Mouse (Mus musculus): ENCODE measurements around the gene Lemd2. TPM values are rescaled to one million over a fixed set of nuclear protein-coding genes. Genes with fewer than 3 reads are reported as not detected.
A peak's percentile ranks its signal among the peaks of the same experiment; 100 is the strongest.

Gene Lemd2
- polyA plus RNA-seq, 1 experiment: 48.4 TPM

- WGBS: 91% methylated on average over 6 of the region's 6 CpGs
- Histone ChIP-seq H3K36me3 (ENCODE audit: control insufficient read depth, insufficient read depth, low read length) (no peaks in the 10 kb centered on the region), H3K4me1 (ENCODE audit: control insufficient read depth, insufficient read depth, low read length) (no peaks in the 10 kb centered on the region), H3K4me3 (ENCODE audit: insufficient read depth, low read depth, low read length) (no peak overlapping the region), H3K27ac (ENCODE audit: insufficient read depth, low read depth, low read length) (no peak overlapping the region), H3K27me3 (replicated peaks; ENCODE audit: control insufficient read depth, insufficient read depth, low read length) (no peaks in the 10 kb centered on the region)
- no peak for DNase-seq
- TF ChIP-seq CTCF (conservative IDR thresholded peaks at IDR 0.05; ENCODE audit: insufficient read depth, insufficient read length, low read depth, low read length): no peak
- no peak for TF ChIP-seq POLR2A (IDR thresholded peaks at IDR 0.05; ENCODE audit: low read depth, low read length)
Measured at GRCm38 (mm10) chr17:27154881-27155280, 49.4 kb downstream of the Lemd2 start.

DNA sequence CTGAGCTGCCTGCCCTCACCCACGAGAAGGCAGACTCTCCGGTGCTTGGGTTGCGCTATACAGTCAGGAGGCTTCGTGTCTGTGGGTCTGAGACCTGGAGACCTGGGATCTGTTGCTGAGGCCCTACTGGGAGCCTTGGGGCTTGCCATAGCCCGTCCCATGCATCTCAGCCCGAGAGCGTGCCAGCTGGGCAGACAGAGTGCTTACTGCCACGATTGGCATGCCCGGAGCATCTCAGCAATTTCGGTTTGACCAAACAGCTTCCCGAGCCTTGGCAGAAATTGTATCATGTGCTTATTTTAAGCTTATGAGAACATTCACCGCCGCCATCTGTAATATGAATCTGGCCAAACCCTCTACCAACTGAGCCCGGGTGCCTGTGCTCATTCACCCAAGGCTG lies 50.0 kb downstream of the Lemd2 start:
- WGBS: 88% methylated on average over 14 of the region's 14 CpGs
- no peaks in the 10 kb centered on the region for H3K36me3 ChIP-seq (ENCODE audit: control insufficient read depth, insufficient read depth, low read length)
- DNase-seq: no peak
- TF ChIP-seq CTCF (conservative IDR thresholded peaks at IDR 0.05; ENCODE audit: insufficient read depth, insufficient read length, low read depth, low read length): no peak
- TF ChIP-seq POLR2A (IDR thresholded peaks at IDR 0.05; ENCODE audit: low read depth, low read length): no peak
- no peak overlapping the region for H3K27ac ChIP-seq (ENCODE audit: insufficient read depth, low read depth, low read length)
- H3K4me1 ChIP-seq (ENCODE audit: control insufficient read depth, insufficient read depth, low read length): no peaks in the 10 kb centered on the region
- no peaks in the 10 kb centered on the region for H3K27me3 ChIP-seq (replicated peaks; ENCODE audit: control insufficient read depth, insufficient read depth, low read length)
- H3K4me3 ChIP-seq (ENCODE audit: insufficient read depth, low read depth, low read length): no peak overlapping the region

DNA sequence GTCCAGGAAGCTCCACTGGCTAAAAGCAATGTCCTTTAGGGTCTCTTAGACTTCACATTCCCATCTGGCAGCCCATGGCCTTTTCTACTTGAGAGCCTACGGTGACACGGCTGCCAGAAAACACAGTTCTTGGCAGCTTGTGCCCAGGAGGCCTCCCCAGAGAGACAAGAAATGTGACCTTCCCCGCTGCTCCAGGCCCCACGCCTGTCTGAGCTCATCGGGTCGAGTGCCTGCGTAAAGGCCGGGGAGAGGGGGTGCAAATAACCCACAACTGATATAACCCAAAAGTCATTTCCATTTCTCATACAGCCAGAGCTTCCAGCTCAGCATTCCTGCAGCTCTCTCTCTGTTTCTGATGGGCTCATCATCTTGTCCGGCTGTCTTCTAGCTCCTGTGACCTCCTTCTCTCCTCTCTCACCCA lies 50.5 kb downstream of the Lemd2 start:
- Histone ChIP-seq H3K27ac (ENCODE audit: insufficient read depth, low read depth, low read length) (0 out of 2 replicates have a peak overlapping the region, but pooled peaks have one; percentile 12), H3K4me1 (ENCODE audit: control insufficient read depth, insufficient read depth, low read length) (no peaks in the 10 kb centered on the region), H3K27me3 (replicated peaks; ENCODE audit: control insufficient read depth, insufficient read depth, low read length) (no peaks in the 10 kb centered on the region), H3K4me3 (ENCODE audit: insufficient read depth, low read depth, low read length) (no peak overlapping the region), H3K36me3 (ENCODE audit: control insufficient read depth, insufficient read depth, low read length) (no peaks in the 10 kb centered on the region)
- no peak for DNase-seq
- 49% methylated on average over 9 of the region's 9 CpGs for WGBS
- TF ChIP-seq CTCF (conservative IDR thresholded peaks at IDR 0.05; ENCODE audit: insufficient read depth, insufficient read length, low read depth, low read length) (no peak), POLR2A (IDR thresholded peaks at IDR 0.05; ENCODE audit: low read depth, low read length) (no peak)

DNA sequence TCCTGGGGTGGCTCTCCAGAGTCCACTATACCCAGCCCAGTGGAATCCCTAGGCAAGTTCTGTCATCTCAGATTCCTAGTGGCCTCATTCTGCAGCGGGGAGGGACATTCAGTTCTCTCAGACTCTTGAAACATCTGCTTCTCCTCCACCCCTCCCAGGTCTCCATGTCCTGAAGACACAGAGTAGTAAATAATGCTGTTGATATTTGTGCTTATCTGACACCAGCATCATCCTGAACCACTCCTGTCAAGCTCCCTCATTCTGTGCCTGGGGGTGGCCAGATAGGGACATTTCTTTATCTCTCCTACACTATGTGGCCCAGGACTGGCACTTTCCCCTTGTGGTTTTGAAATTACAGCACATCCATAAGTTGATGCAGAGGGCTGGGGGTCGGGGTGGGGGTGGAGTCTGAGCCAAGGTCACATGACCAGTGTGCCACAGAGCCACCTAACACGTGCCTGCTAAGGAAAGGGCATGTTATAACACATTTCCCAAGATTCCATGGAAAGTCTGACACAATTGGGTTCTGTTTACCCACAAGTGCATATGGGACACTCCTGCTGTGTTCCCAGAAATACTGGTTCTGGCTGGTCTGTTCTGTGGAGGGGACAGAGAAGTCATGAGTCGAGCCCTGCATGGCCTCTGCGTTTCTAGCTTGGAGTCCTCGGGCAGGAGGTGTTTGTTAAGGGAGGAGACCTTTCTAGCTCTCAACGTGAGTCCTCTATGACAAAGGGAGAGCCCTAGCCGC lies 51.1 kb downstream of the Lemd2 start:
- 59% methylated on average over 8 of the region's 8 CpGs for WGBS
- no peaks in the 10 kb centered on the region for H3K36me3 ChIP-seq (ENCODE audit: control insufficient read depth, insufficient read depth, low read length)
- no peaks in the 10 kb centered on the region for H3K27me3 ChIP-seq (replicated peaks; ENCODE audit: control insufficient read depth, insufficient read depth, low read length)
- H3K27ac ChIP-seq (ENCODE audit: insufficient read depth, low read depth, low read length): 0 out of 2 replicates have a peak overlapping the region, but pooled peaks have one; percentile 12
- no peaks in the 10 kb centered on the region for H3K4me1 ChIP-seq (ENCODE audit: control insufficient read depth, insufficient read depth, low read length)
- TF ChIP-seq CTCF (conservative IDR thresholded peaks at IDR 0.05; ENCODE audit: insufficient read depth, insufficient read length, low read depth, low read length) (no peak), POLR2A (IDR thresholded peaks at IDR 0.05; ENCODE audit: low read depth, low read length) (no peak)
- DNase-seq: no peak
- no peak overlapping the region for H3K4me3 ChIP-seq (ENCODE audit: insufficient read depth, low read depth, low read length)

DNA sequence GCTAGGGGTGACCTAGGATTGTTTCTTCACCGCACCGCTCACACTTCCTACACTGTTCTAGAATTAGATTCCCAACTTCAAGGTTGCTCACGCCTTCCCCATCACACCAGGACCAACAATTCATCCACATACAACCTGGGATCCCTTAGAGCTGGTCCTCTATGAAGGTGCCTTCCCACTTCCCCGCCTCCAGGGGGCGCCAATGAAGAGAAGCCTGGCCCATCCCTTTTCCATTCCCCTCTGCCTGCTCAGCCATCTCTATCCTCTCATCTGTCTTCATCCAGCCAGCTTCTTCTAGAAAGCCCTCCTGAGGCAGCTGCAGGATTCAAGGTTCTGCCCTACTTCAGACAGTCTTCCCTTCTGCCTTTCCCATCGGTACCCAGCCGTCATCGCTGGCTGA lies 52.9 kb downstream of the Lemd2 start:
- H3K36me3 ChIP-seq (ENCODE audit: control insufficient read depth, insufficient read depth, low read length): no peaks in the 10 kb centered on the region
- no peak for DNase-seq
- no peak for TF ChIP-seq POLR2A (IDR thresholded peaks at IDR 0.05; ENCODE audit: low read depth, low read length)
- peak; percentile 45 for TF ChIP-seq CTCF (conservative IDR thresholded peaks at IDR 0.05; ENCODE audit: insufficient read depth, insufficient read length, low read depth, low read length)
- WGBS: 76% methylated on average over 8 of the region's 8 CpGs
- H3K4me1 ChIP-seq (ENCODE audit: control insufficient read depth, insufficient read depth, low read length): no peaks in the 10 kb centered on the region
- H3K27ac ChIP-seq (ENCODE audit: insufficient read depth, low read depth, low read length): no peak overlapping the region
- no peaks in the 10 kb centered on the region for H3K27me3 ChIP-seq (replicated peaks; ENCODE audit: control insufficient read depth, insufficient read depth, low read length)
- H3K4me3 ChIP-seq (ENCODE audit: insufficient read depth, low read depth, low read length): no peak overlapping the region

DNA sequence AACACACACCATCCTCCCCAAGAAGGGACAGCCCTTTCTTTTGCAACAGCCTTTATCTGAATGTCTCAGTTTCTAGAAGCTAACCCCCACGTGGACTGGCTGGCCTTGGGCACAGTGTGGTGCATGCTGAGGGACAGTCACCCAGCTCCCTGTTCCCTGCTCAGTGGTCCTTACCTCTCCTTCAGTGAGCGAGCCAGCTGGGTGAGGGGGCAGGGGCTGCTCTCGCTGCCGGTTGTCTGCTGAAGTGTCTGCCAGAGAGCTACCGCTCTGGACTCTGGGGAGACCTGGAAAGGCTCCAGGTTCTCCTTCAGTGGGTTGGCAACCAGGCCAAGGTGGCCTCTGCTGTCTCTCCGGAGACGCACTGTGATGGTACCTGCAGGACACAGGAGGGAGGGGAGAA lies 53.4 kb downstream of the Lemd2 start:
- no peaks in the 10 kb centered on the region for H3K36me3 ChIP-seq (ENCODE audit: control insufficient read depth, insufficient read depth, low read length)
- H3K27me3 ChIP-seq (replicated peaks; ENCODE audit: control insufficient read depth, insufficient read depth, low read length): no peaks in the 10 kb centered on the region
- DNase-seq: peak; percentile 38
- TF ChIP-seq CTCF (conservative IDR thresholded peaks at IDR 0.05; ENCODE audit: insufficient read depth, insufficient read length, low read depth, low read length) (no peak), POLR2A (IDR thresholded peaks at IDR 0.05; ENCODE audit: low read depth, low read length) (no peak)
- 0 out of 2 replicates have a peak, but pooled peaks cover 3% of the 10 kb centered on the region for H3K4me1 ChIP-seq (ENCODE audit: control insufficient read depth, insufficient read depth, low read length)
- no peak overlapping the region for H3K27ac ChIP-seq (ENCODE audit: insufficient read depth, low read depth, low read length)
- WGBS: 36% methylated on average over 7 of the region's 7 CpGs
- no peak overlapping the region for H3K4me3 ChIP-seq (ENCODE audit: insufficient read depth, low read depth, low read length)

GRCm38 (mm10) chr17:27146323-27146923 lies 57.8 kb downstream of the Lemd2 start:
- Histone ChIP-seq H3K4me3 (ENCODE audit: insufficient read depth, low read depth, low read length) (no peak overlapping the region), H3K36me3 (ENCODE audit: control insufficient read depth, insufficient read depth, low read length) (no peaks in the 10 kb centered on the region), H3K27me3 (replicated peaks; ENCODE audit: control insufficient read depth, insufficient read depth, low read length) (no peaks in the 10 kb centered on the region), H3K4me1 (ENCODE audit: control insufficient read depth, insufficient read depth, low read length) (peaks cover 8% of the 10 kb centered on the region; the same call in 1 of the 2 replicates), H3K27ac (ENCODE audit: insufficient read depth, low read depth, low read length) (no peak overlapping the region)
- no peak for TF ChIP-seq POLR2A (IDR thresholded peaks at IDR 0.05; ENCODE audit: low read depth, low read length)
- TF ChIP-seq CTCF (conservative IDR thresholded peaks at IDR 0.05; ENCODE audit: insufficient read depth, insufficient read length, low read depth, low read length): no peak
- WGBS: 15% methylated on average over 8 of the region's 8 CpGs
- no peak for DNase-seq
